Mouse (Mus musculus) stomach, embryonic 16.5 days (tissue): ENCODE measurements at regions not wholly inside any gene's neighbourhood (a gene's known extent, or its start where the extent isn't known, plus 50 kb on each side); places are given as distances from the start of the nearest gene placed in this dataset.
"Not testable (repeated sequence)": the region's sequence is repeated elsewhere in the genome, so short reads cannot be mapped to it uniquely, and the experiment has no call there.

Experiments used
- ATAC-seq: fragments of 200-750 bp; cut with Nextera tagmentation; 2 replicates; pipeline ENCODE4 v1.8.0; 2017; ENCODE audit warnings: moderate number of reproducible peaks, moderate TSS enrichment; ENCODE audit not compliant: insufficient read depth, low FRiP score
- H3K27ac ChIP-seq: fragments of 300-500 bp; sonication (generic); 2 replicates; pipeline ENCODE4 v1.5.1; 2014; ENCODE audit warnings: low read length
- H3K27me3 ChIP-seq: fragments of 300-500 bp; sonication (generic); 2 replicates; pipeline ENCODE4 v1.6.1; 2014; ENCODE audit warnings: low read length, control low read depth, mixed read lengths; ENCODE audit not compliant: control insufficient read depth, insufficient read depth
- H3K36me3 ChIP-seq: fragments of 300-500 bp; sonication (generic); 2 replicates; pipeline ENCODE4 v1.6.1; 2014; ENCODE audit warnings: low read length; ENCODE audit not compliant: control insufficient read depth, insufficient read depth
- H3K4me1 ChIP-seq: fragments of 300-500 bp; sonication (generic); 2 replicates; pipeline ENCODE4 v1.6.1; 2014; ENCODE audit warnings: low read length, control low read depth, mixed read lengths; ENCODE audit not compliant: control insufficient read depth, insufficient read depth
- H3K4me2 ChIP-seq: fragments of 300-500 bp; sonication (generic); 2 replicates; pipeline ENCODE4 v1.6.1; 2014; ENCODE audit warnings: low read depth, low read length, mixed read lengths
- H3K4me3 ChIP-seq: fragments of 300-500 bp; sonication (generic); replicated peaks from 2 replicates; pipeline ENCODE4 v1.5.1; 2014; ENCODE audit warnings: mild to moderate bottlenecking, low read length
- H3K9ac ChIP-seq: fragments of 300-500 bp; sonication (generic); 2 replicates; pipeline ENCODE4 v1.6.1; 2014; ENCODE audit warnings: low read length
- H3K9me3 ChIP-seq: fragments of 300-500 bp; sonication (generic); replicated peaks from 2 replicates; pipeline ENCODE4 v1.6.1; 2016; ENCODE audit warnings: low read length, control low read depth; ENCODE audit not compliant: control insufficient read depth
- WGBS: fragments of 180-500 bp; shearing (Covaris S2); extraction: QIAGEN DNeasy Blood & Tissue Kit; methylation state at CpG from one replicate; pipeline ENCODE4 v1.1.7; 2014; 5-methylcytosine and 5-hydroxymethylcytosine counted together

DNA sequence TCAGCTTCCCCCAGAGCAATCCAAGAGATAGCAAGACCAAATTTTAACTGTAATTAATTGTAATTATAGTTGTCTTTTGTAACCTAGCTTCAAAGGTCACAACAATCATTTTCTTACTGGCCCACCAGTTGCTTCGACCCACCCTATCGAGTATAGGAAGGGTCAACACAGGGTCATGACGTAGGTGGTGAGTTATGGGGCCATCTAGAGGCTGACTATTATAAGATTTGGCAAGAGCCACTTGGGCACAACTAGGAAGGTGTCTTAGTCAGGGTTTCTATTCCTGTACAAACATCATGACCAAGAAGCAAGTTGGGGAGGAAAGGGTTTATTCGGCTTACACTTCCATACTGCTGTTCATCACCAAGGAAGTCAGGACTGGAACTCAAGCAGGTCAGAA lies 62.1 kb upstream of the Zfp366 start:
- not testable (repeated sequence) for ATAC-seq, H3K4me3 ChIP-seq, H3K27me3 ChIP-seq, H3K9ac ChIP-seq, H3K36me3 ChIP-seq, H3K27ac ChIP-seq, H3K4me2 ChIP-seq, H3K9me3 ChIP-seq, H3K4me1 ChIP-seq
- WGBS, result 77% methylated on average over 3 of the region's 4 CpGs

- WGBS, result 93% methylated on average over 4 of the region's 4 CpGs
- H3K9me3 ChIP-seq, result no peaks in the 10 kb centered on the region
- H3K36me3 ChIP-seq, result no peaks in the 10 kb centered on the region
- H3K4me2 ChIP-seq, result no peak overlapping the region
- H3K27ac ChIP-seq, result no peak overlapping the region
- peaks cover 10% of the 10 kb centered on the region for H3K4me1 ChIP-seq
- no peaks in the 10 kb centered on the region for H3K27me3 ChIP-seq
- H3K9ac ChIP-seq, result no peak overlapping the region
- no peak for ATAC-seq
- H3K4me3 ChIP-seq, result no peak overlapping the region
These were observed 63.5 kb upstream of the Zfp366 start for GRCm38 (mm10) chr13:99121096-99121495.

GRCm38 (mm10) chr13:99119941-99120340 lies 64.7 kb upstream of the Zfp366 start:
- Histone ChIP-seq H3K4me1 (peaks cover 5% of the 10 kb centered on the region), H3K27me3 (no peaks in the 10 kb centered on the region), H3K4me3 (no peak overlapping the region), H3K27ac (no peak overlapping the region), H3K9me3 (no peaks in the 10 kb centered on the region), H3K9ac (no peak overlapping the region), H3K36me3 (no peaks in the 10 kb centered on the region), H3K4me2 (no peak overlapping the region)
- WGBS, result 90% methylated on average over 3 of the region's 3 CpGs
- ATAC-seq, result no peak

DNA sequence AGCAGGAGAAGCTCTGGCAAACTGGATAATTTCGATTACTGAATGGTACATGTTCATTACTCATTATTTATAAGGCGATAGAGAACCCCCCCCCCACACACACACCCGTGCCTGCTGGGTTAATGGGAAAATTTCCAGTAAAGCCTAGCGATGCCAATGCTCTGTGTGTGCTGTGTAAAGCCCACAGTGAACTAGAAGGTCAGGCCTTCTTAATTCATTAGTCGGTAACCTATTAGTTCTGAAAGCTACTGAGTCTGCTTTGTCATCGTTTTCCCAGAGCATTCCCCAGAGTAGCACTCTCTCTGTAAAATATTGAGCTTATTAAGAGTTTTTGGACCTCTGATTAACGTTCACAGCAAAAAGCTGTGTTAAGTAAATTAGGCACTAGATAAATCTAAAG lies 65.7 kb upstream of the Zfp366 start:
- Histone ChIP-seq H3K4me2 (no peak overlapping the region), H3K36me3 (no peaks in the 10 kb centered on the region), H3K9ac (no peak overlapping the region), H3K27me3 (no peaks in the 10 kb centered on the region), H3K9me3 (no peaks in the 10 kb centered on the region), H3K27ac (no peak overlapping the region), H3K4me3 (no peak overlapping the region), H3K4me1 (no peaks in the 10 kb centered on the region)
- no peak for ATAC-seq
- 66% methylated on average over 7 of the region's 7 CpGs for WGBS

GRCm38 (mm10) chr13:99115541-99115940 lies 69.1 kb upstream of the Zfp366 start:
- no peaks in the 10 kb centered on the region for H3K27me3 ChIP-seq

DNA sequence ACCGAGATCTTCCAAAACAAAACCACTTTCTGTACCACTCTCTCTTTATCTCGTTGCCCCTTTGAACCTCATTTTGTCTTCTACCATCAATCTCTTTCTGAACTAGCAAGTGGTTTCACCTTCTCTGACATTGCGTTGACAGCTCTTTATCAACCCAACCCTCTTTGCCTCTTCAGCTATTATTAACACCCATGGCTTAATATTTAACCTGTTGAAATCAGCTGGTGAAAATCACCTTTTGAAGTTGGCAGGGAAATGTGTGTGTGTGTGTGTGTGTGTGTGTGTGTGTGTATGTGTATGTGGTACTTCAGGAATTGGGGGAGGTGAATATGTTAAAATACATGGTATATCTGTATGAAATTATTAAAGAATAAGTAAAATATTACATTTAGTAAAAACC lies 70.1 kb upstream of the Zfp366 start:
- H3K4me3 ChIP-seq, result no peak overlapping the region
- H3K4me1 ChIP-seq, result no peaks in the 10 kb centered on the region
- no peak overlapping the region for H3K9ac ChIP-seq
- H3K27me3 ChIP-seq, result no peaks in the 10 kb centered on the region
- no peak overlapping the region for H3K4me2 ChIP-seq
- no peaks in the 10 kb centered on the region for H3K36me3 ChIP-seq
- 23% methylated on average over 3 of the region's 3 CpGs for WGBS
- ATAC-seq, result no peak
- H3K27ac ChIP-seq, result no peak overlapping the region
- H3K9me3 ChIP-seq, result no peaks in the 10 kb centered on the region

More at GRCm38 (mm10) chr13:99115541-99115940, 69.1 kb upstream of the Zfp366 start:
- no peaks in the 10 kb centered on the region for H3K36me3 ChIP-seq
- no peaks in the 10 kb centered on the region for H3K9me3 ChIP-seq
- no peak overlapping the region for H3K9ac ChIP-seq
- no peak overlapping the region for H3K27ac ChIP-seq
- no peak overlapping the region for H3K4me2 ChIP-seq
- H3K4me3 ChIP-seq, result no peak overlapping the region
- WGBS, result 82% methylated on average over 7 of the region's 7 CpGs
- H3K4me1 ChIP-seq, result no peaks in the 10 kb centered on the region
- no peak for ATAC-seq

DNA sequence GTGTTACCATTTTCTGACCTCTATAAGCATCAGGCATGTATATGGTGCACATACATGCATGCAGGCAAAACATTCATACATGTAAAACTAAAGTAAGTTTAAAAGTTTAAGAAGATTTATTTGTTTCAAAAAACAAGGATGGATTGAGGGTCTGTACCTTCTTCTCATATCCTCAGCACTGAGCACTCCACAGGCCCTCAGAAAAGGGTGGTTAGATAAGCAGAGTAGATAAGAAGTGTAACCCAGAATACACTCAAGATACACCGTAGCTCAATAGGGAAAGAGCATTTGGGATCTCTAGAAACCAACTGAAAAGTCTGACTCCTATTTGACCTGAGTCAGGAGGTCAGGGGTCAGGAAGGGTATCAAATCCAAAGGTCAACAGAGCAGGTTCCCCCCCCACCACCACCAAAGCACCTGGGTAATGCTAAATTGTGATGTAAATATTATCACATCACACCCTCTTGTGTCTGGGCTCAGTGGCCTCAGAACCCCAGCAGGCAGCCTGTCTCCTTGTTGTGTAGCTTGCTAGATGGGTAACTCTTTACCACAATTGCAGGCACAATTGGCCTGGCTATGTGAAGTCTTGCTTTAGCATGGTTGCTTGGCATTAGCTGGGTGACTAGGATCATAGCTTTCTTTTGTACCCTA lies 72.8 kb upstream of the Zfp366 start:
- no peak for ATAC-seq
- no peak overlapping the region for H3K27ac ChIP-seq
- WGBS, result 76% methylated on average over 1 of the region's 1 CpGs
- no peak overlapping the region for H3K9ac ChIP-seq
- H3K27me3 ChIP-seq, result no peaks in the 10 kb centered on the region
- H3K4me1 ChIP-seq, result no peaks in the 10 kb centered on the region
- H3K36me3 ChIP-seq, result no peaks in the 10 kb centered on the region
- no peak overlapping the region for H3K4me2 ChIP-seq
- H3K9me3 ChIP-seq, result no peaks in the 10 kb centered on the region
- H3K4me3 ChIP-seq, result no peak overlapping the region

GRCm38 (mm10) chr13:99107983-99108382 lies 76.6 kb upstream of the Zfp366 start:
- H3K4me3 ChIP-seq, result no peak overlapping the region
- 73% methylated on average over 4 of the region's 4 CpGs for WGBS
- H3K9me3 ChIP-seq, result no peaks in the 10 kb centered on the region
- ATAC-seq, result no peak
- H3K4me1 ChIP-seq, result no peaks in the 10 kb centered on the region
- H3K27ac ChIP-seq, result no peak overlapping the region
- H3K4me2 ChIP-seq, result no peak overlapping the region
- H3K27me3 ChIP-seq, result no peaks in the 10 kb centered on the region
- H3K36me3 ChIP-seq, result no peaks in the 10 kb centered on the region
- no peak overlapping the region for H3K9ac ChIP-seq

- Histone ChIP-seq H3K9ac (no peak overlapping the region), H3K4me1 (no peaks in the 10 kb centered on the region), H3K27ac (no peak overlapping the region)
These were observed 82.4 kb upstream of the Zfp366 start for GRCm38 (mm10) chr13:99102089-99102681.

More at GRCm38 (mm10) chr13:99102089-99102681, 82.4 kb upstream of the Zfp366 start:
- no peaks in the 10 kb centered on the region for H3K27me3 ChIP-seq
- no peaks in the 10 kb centered on the region for H3K9me3 ChIP-seq
- ATAC-seq, result no peak
- H3K4me2 ChIP-seq, result no peak overlapping the region
- no peak overlapping the region for H3K4me3 ChIP-seq
- 86% methylated on average over 9 of the region's 9 CpGs for WGBS
- no peaks in the 10 kb centered on the region for H3K36me3 ChIP-seq
